Mouse (Mus musculus): ENCODE data around the gene Rp9.
"Not testable (repeated sequence)": the region's sequence is repeated elsewhere in the genome, so short reads cannot be mapped to it uniquely, and the experiment has no call there.

Rp9 gene

GRCm38 (mm10) chr9:22457142-22457835, 12.3 kb downstream of the Rp9 start:
- no peak for DNase-seq (ENCODE audit: low spot score)

- DNase-seq (ENCODE audit: low spot score) = no peak
Measured at GRCm38 (mm10) chr9:22455041-22455440, 14.5 kb downstream of the Rp9 start.

GRCm38 (mm10) chr9:22453990-22454389, 15.6 kb downstream of the Rp9 start, which contains the start of gene Gm17545:
Gene Gm17545 (plus strand): TSS chr9:22454290.
- not testable (repeated sequence) for DNase-seq (ENCODE audit: low spot score)

- DNase-seq (ENCODE audit: low spot score) = no peak
Measured at GRCm38 (mm10) chr9:22453501-22453924, 16.0 kb downstream of the Rp9 start.

GRCm38 (mm10) chr9:22452697-22453096, 16.8 kb downstream of the Rp9 start:
- no peak for DNase-seq (ENCODE audit: low spot score)

- DNase-seq (ENCODE audit: low spot score) = no peak
Measured at GRCm38 (mm10) chr9:22449209-22449608, 20.3 kb downstream of the Rp9 start.

GRCm38 (mm10) chr9:22448420-22448819, 21.1 kb downstream of the Rp9 start:
- DNase-seq (ENCODE audit: low spot score) = no peak

- DNase-seq (ENCODE audit: low spot score) = no peak
Measured at GRCm38 (mm10) chr9:22447213-22447612, 22.3 kb downstream of the Rp9 start.

- no peak for DNase-seq (ENCODE audit: low spot score)
Measured at GRCm38 (mm10) chr9:22445123-22445522, 24.4 kb downstream of the Rp9 start.

GRCm38 (mm10) chr9:22443157-22443556, 26.4 kb downstream of the Rp9 start:
- no peak for DNase-seq (ENCODE audit: low spot score)

GRCm38 (mm10) chr9:22438826-22439225, 30.7 kb downstream of the Rp9 start:
- no peak for DNase-seq (ENCODE audit: low spot score)

- DNase-seq (ENCODE audit: low spot score) = no peak
Measured at GRCm38 (mm10) chr9:22434101-22434500, 35.4 kb downstream of the Rp9 start.

GRCm38 (mm10) chr9:22433221-22433620, 36.3 kb downstream of the Rp9 start:
- no peak for DNase-seq (ENCODE audit: low spot score)

GRCm38 (mm10) chr9:22430315-22430840, 39.2 kb downstream of the Rp9 start:
- no peak for DNase-seq (ENCODE audit: low spot score)

GRCm38 (mm10) chr9:22429533-22430241, 39.9 kb downstream of the Rp9 start:
- no peak for DNase-seq (ENCODE audit: low spot score)

- no peak for DNase-seq (ENCODE audit: low spot score)
Measured at GRCm38 (mm10) chr9:22428666-22429410, 40.7 kb downstream of the Rp9 start.

- DNase-seq (ENCODE audit: low spot score) = no peak
Measured at GRCm38 (mm10) chr9:22428028-22428665, 41.4 kb downstream of the Rp9 start.

- no peak for DNase-seq (ENCODE audit: low spot score)
Measured at GRCm38 (mm10) chr9:22424719-22425118, 44.8 kb downstream of the Rp9 start.

- no peak for DNase-seq (ENCODE audit: low spot score)
Measured at GRCm38 (mm10) chr9:22424196-22424595, 45.3 kb downstream of the Rp9 start.

GRCm38 (mm10) chr9:22423507-22423906, 46.0 kb downstream of the Rp9 start:
- no peak for DNase-seq (ENCODE audit: low spot score)

- DNase-seq (ENCODE audit: low spot score) = no peak
Measured at GRCm38 (mm10) chr9:22422559-22422958, 47.0 kb downstream of the Rp9 start.

- DNase-seq (ENCODE audit: low spot score) = no peak
Measured at GRCm38 (mm10) chr9:22420491-22420890, 49.1 kb downstream of the Rp9 start.

Measured in left cerebral cortex, adult 11 months (tissue).